22 mouse cellular contexts compared by ENCODE assay signal in genomic region chr16:89920417-89920816, GRCm38 (mm10).
A peak's percentile ranks its signal among the peaks of the same experiment; 100 is the strongest.
DNase-seq lines count a peak whose midpoint lies in the region; ATAC-seq and TF ChIP-seq lines count a peak whose summit lies in the region.
"Had no signal": no experiment of that assay in that cellular context is flagged by ENCODE, and none has a peak within 500 bp of the region (broad histone marks: within the 10 kb centered on the region; RNA-seq: fewer than 3 reads in every experiment).

No protein-coding gene starts in this region.

- peaks cover 58% of the 10 kb centered on the region for H3K4me1 ChIP-seq in cerebellum, adult 2 months (ENCODE audit: control insufficient read depth, insufficient read depth, low read length)
- H3K4me1 ChIP-seq in forebrain, embryonic 16.5 days (replicated peaks; ENCODE audit: control insufficient read depth, insufficient read depth, low read length), result peaks cover 47% of the 10 kb centered on the region
- peaks cover 25% of the 10 kb centered on the region for H3K4me1 ChIP-seq in forebrain, embryonic 12.5 days
- H3K4me1 ChIP-seq in midbrain, embryonic 11.5 days (ENCODE audit: control insufficient read depth, insufficient read depth, low read length), result no peaks in the 10 kb centered on the region
- peaks cover 26% of the 10 kb centered on the region for H3K4me1 ChIP-seq in midbrain, embryonic 13.5 days (replicated peaks)
- peaks cover 10% of the 10 kb centered on the region for H3K4me1 ChIP-seq in cortical plate, adult 2 months (ENCODE audit: control insufficient read depth, insufficient read depth, low read length)

- WGBS in cerebellum, adult 2 months, result 16% methylated on average over 8 of the region's 8 CpGs
- WGBS in forebrain, embryonic 16.5 days, result 69% methylated on average over 8 of the region's 8 CpGs
- WGBS in forebrain, embryonic 12.5 days, result 77% methylated on average over 8 of the region's 8 CpGs
- 77% methylated on average over 8 of the region's 8 CpGs for WGBS in midbrain, embryonic 11.5 days
- WGBS in midbrain, embryonic 13.5 days, result 71% methylated on average over 8 of the region's 8 CpGs

- H3K4me3 ChIP-seq in cerebellum, adult 2 months (replicated peaks; ENCODE audit: insufficient read depth, low read depth, low read length), result no peak overlapping the region
- H3K4me3 ChIP-seq in forebrain, embryonic 16.5 days (replicated peaks; ENCODE audit: low read length), result no peak overlapping the region
- H3K4me3 ChIP-seq in forebrain, embryonic 12.5 days (replicated peaks), result no peak overlapping the region
- no peak overlapping the region for H3K4me3 ChIP-seq in midbrain, embryonic 11.5 days (ENCODE audit: low read depth, low read length)
- no peak overlapping the region for H3K4me3 ChIP-seq in midbrain, embryonic 13.5 days (replicated peaks)
- H3K4me3 ChIP-seq in cortical plate, adult 2 months (ENCODE audit: insufficient read depth, low read length), result no peak overlapping the region
- H3K4me3 ChIP-seq: embryonic facial prominence, embryonic 13.5 days; heart, embryonic 12.5 days; hindbrain, embryonic 12.5 days had no signal

- TF ChIP-seq POLR2A in cerebellum, adult 2 months (IDR thresholded peaks at IDR 0.05; ENCODE audit: borderline replicate concordance, insufficient read depth, low read length), result no peak
- TF ChIP-seq POLR2A in cortical plate, adult 2 months (IDR thresholded peaks at IDR 0.05; ENCODE audit: extremely low read depth, insufficient read depth, low read length), result no peak

- H3K9me3 ChIP-seq in forebrain, embryonic 16.5 days (ENCODE audit: control insufficient read depth, low read length), result no peaks in the 10 kb centered on the region
- H3K9me3 ChIP-seq in forebrain, embryonic 12.5 days, result no peaks in the 10 kb centered on the region
- H3K9me3 ChIP-seq in midbrain, embryonic 11.5 days (ENCODE audit: control insufficient read depth, low read length), result no peaks in the 10 kb centered on the region
- no peaks in the 10 kb centered on the region for H3K9me3 ChIP-seq in midbrain, embryonic 13.5 days
- H3K9me3 ChIP-seq: embryonic facial prominence, embryonic 13.5 days; heart, embryonic 12.5 days; hindbrain, embryonic 12.5 days had no signal

- H3K27ac ChIP-seq in cerebellum, adult 2 months (ENCODE audit: insufficient read depth, low read length), result peak overlapping the region; percentile 75
- H3K27ac ChIP-seq in forebrain, embryonic 16.5 days (ENCODE audit: low read length), result peak overlapping the region; percentile 42; the same call in 1 of the 2 replicates
- H3K27ac ChIP-seq in forebrain, embryonic 12.5 days, result no peak overlapping the region
- no peak overlapping the region for H3K27ac ChIP-seq in midbrain, embryonic 11.5 days (ENCODE audit: low read depth, low read length)
- no peak overlapping the region for H3K27ac ChIP-seq in midbrain, embryonic 13.5 days
- 0 out of 2 replicates have a peak overlapping the region, but pooled peaks have one; percentile 5 for H3K27ac ChIP-seq in cortical plate, adult 2 months (ENCODE audit: insufficient read depth, low read length)
- H3K27ac ChIP-seq: embryonic facial prominence, embryonic 13.5 days; hindbrain, embryonic 12.5 days had no signal

- TF ChIP-seq CTCF in cerebellum, adult 2 months (IDR thresholded peaks at IDR 0.05; ENCODE audit: borderline replicate concordance, insufficient read depth, low read depth, low read length), result no peak
- TF ChIP-seq CTCF in cortical plate, adult 2 months (IDR thresholded peaks at IDR 0.05; ENCODE audit: extremely low read depth, insufficient read depth, low read length), result no peak

- H3K27me3 ChIP-seq in cerebellum, adult 2 months (ENCODE audit: control insufficient read depth, insufficient read depth, low read length), result no peaks in the 10 kb centered on the region
- H3K27me3 ChIP-seq in forebrain, embryonic 16.5 days (replicated peaks; ENCODE audit: control insufficient read depth, insufficient read depth, low read length), result no peaks in the 10 kb centered on the region
- H3K27me3 ChIP-seq in forebrain, embryonic 12.5 days, result no peaks in the 10 kb centered on the region
- H3K27me3 ChIP-seq in midbrain, embryonic 11.5 days (ENCODE audit: control insufficient read depth, insufficient read depth, low read length), result no peaks in the 10 kb centered on the region
- H3K27me3 ChIP-seq in midbrain, embryonic 13.5 days, result no peaks in the 10 kb centered on the region
- H3K27me3 ChIP-seq: embryonic facial prominence, embryonic 13.5 days; heart, embryonic 12.5 days; hindbrain, embryonic 12.5 days; Patski had no signal

- ATAC-seq in cerebellum, adult (ENCODE audit: insufficient number of reproducible peaks, low FRiP score, low TSS enrichment), result no peak
- ATAC-seq in forebrain, embryonic 16.5 days, result no peak
- no peak for ATAC-seq in forebrain, embryonic 12.5 days (ENCODE audit: low FRiP score)
- ATAC-seq in midbrain, embryonic 11.5 days (ENCODE audit: low FRiP score), result no peak
- no peak for ATAC-seq in midbrain, embryonic 13.5 days
- ATAC-seq: hindbrain, embryonic 16.5 days; inflammation-experienced regulatory T-cells, adult 6 months; intestine, postnatal 0 days; Patski had no signal

- no peaks in the 10 kb centered on the region for H3K36me3 ChIP-seq in forebrain, embryonic 16.5 days (ENCODE audit: control insufficient read depth, insufficient read depth)
- H3K36me3 ChIP-seq in forebrain, embryonic 12.5 days (replicated peaks), result no peaks in the 10 kb centered on the region
- H3K36me3 ChIP-seq in midbrain, embryonic 11.5 days (ENCODE audit: control insufficient read depth, insufficient read depth, low read length), result no peaks in the 10 kb centered on the region
- H3K36me3 ChIP-seq in midbrain, embryonic 13.5 days, result no peaks in the 10 kb centered on the region
- H3K36me3 ChIP-seq: embryonic facial prominence, embryonic 13.5 days; heart, embryonic 12.5 days; hindbrain, embryonic 12.5 days had no signal

- no peak overlapping the region for H3K4me2 ChIP-seq in forebrain, embryonic 16.5 days (ENCODE audit: low read length)
- H3K4me2 ChIP-seq in forebrain, embryonic 12.5 days, result no peak overlapping the region
- H3K4me2 ChIP-seq in midbrain, embryonic 11.5 days, result no peak overlapping the region
- H3K4me2 ChIP-seq in midbrain, embryonic 13.5 days (replicated peaks), result no peak overlapping the region
- H3K4me2 ChIP-seq: embryonic facial prominence, embryonic 13.5 days; heart, embryonic 12.5 days; hindbrain, embryonic 12.5 days had no signal

- peak in 1 of 2 experiments; percentile 44 for DNase-seq in cerebellum, adult 2 months
- peak; percentile 64 for DNase-seq in midbrain, embryonic 11.5 days (ENCODE audit: low spot score, missing footprints)
- no peak for DNase-seq in thymus, postnatal 0 days (ENCODE audit: low spot score)
- DNase-seq: adrenal gland, adult 2 months; adrenal gland, postnatal 25 days; cerebellum, adult 11 months; cerebellum, adult 9-10 months; cerebellum, postnatal 25 days; gastrocnemius, postnatal 10 days; heart, adult 18-20 months had no signal

- no peak overlapping the region for H3K9ac ChIP-seq in forebrain, embryonic 16.5 days (replicated peaks; ENCODE audit: low read depth, low read length)
- no peak overlapping the region for H3K9ac ChIP-seq in forebrain, embryonic 12.5 days
- no peak overlapping the region for H3K9ac ChIP-seq in midbrain, embryonic 11.5 days (ENCODE audit: low read length)
- no peak overlapping the region for H3K9ac ChIP-seq in midbrain, embryonic 13.5 days (replicated peaks)
- H3K9ac ChIP-seq: embryonic facial prominence, embryonic 13.5 days; heart, embryonic 12.5 days; hindbrain, embryonic 12.5 days had no signal

Comparison
In these comparisons a context has a peak if more than half of its experiments do, and no peak if none do; other contexts are left out.
1. H3K27ac ChIP-seq: peak in cerebellum, adult 2 months (single experiment), forebrain, embryonic 16.5 days (single experiment) and cortical plate, adult 2 months (single experiment); none in forebrain, embryonic 12.5 days (single experiment), midbrain, embryonic 11.5 days (single experiment) and midbrain, embryonic 13.5 days (single experiment).